Mouse (Mus musculus) limb, embryonic 14.5 days (tissue): ENCODE data around the gene Rfx2. TPM values are rescaled to one million over a fixed set of nuclear protein-coding genes. Genes with fewer than 3 reads are reported as not detected.

Experiments
- ATAC-seq: fragments of 200-750 bp; cut with Nextera tagmentation; 2 replicates; pipeline ENCODE4 v1.8.0; 2017; ENCODE audit warnings: low read depth, moderate number of reproducible peaks, moderate TSS enrichment; ENCODE audit not compliant: low FRiP score
- DNase-seq: peaks from one replicate; pipeline ENCODE4 v3.0.0-alpha.2; 2015; ENCODE audit warnings: low spot score
- H3K27ac ChIP-seq: fragments of 300-500 bp; sonication (generic); replicated peaks from 2 replicates; pipeline ENCODE4 v1.5.1; 2014; ENCODE audit warnings: low read depth, mild to moderate bottlenecking, low read length, moderate library complexity, mixed read lengths
- H3K27me3 ChIP-seq: fragments of 300-500 bp; sonication (generic); 2 replicates; pipeline ENCODE4 v1.6.1; 2014; ENCODE audit warnings: low read length, mixed read lengths; ENCODE audit not compliant: control insufficient read depth, insufficient read depth
- H3K36me3 ChIP-seq: fragments of 300-500 bp; sonication (generic); 2 replicates; pipeline ENCODE4 v1.6.1; 2014; ENCODE audit warnings: mild to moderate bottlenecking, low read length, moderate library complexity, mixed read lengths; ENCODE audit not compliant: control insufficient read depth, insufficient read depth
- H3K4me1 ChIP-seq: fragments of 300-500 bp; sonication (generic); 2 replicates; pipeline ENCODE4 v1.6.1; 2014; ENCODE audit warnings: antibody characterized with exemption, low read length, mixed read lengths; ENCODE audit not compliant: control insufficient read depth, insufficient read depth
- H3K4me2 ChIP-seq: fragments of 300-500 bp; sonication (generic); replicated peaks from 2 replicates; pipeline ENCODE4 v1.6.1; 2014; ENCODE audit warnings: low read depth, mild to moderate bottlenecking, low read length, moderate library complexity; ENCODE audit not compliant: severe bottlenecking
- H3K4me3 ChIP-seq: fragments of 300-500 bp; sonication (generic); replicated peaks from 2 replicates; pipeline ENCODE4 v1.5.1; 2014; ENCODE audit warnings: low read length
- H3K9ac ChIP-seq: fragments of 300-500 bp; sonication (generic); 2 replicates; pipeline ENCODE4 v1.6.1; 2014; ENCODE audit warnings: mild to moderate bottlenecking, low read depth, low read length, moderate library complexity; ENCODE audit not compliant: severe bottlenecking
- H3K9me3 ChIP-seq: fragments of 300-500 bp; sonication (generic); 2 replicates; pipeline ENCODE4 v1.6.1; 2016; ENCODE audit warnings: low read length; ENCODE audit not compliant: control insufficient read depth
- POLR2A ChIP-seq: fragments of 200-500 bp; IDR thresholded peaks from 2 replicates; pipeline ENCODE4 v1.8.0; 2012; ENCODE audit warnings: inconsistent platforms, mild to moderate bottlenecking, moderate library complexity, borderline replicate concordance; ENCODE audit not compliant: insufficient read depth, insufficient read length; ENCODE audit errors: extremely low read depth
- WGBS: fragments of 180-500 bp; shearing (Covaris S2); extraction: QIAGEN DNeasy Blood & Tissue Kit; methylation state at CpG from one replicate; pipeline ENCODE4 v1.1.7; 2014; 5-methylcytosine and 5-hydroxymethylcytosine counted together
- polyA plus RNA-seq, 2 experiments: library from polyadenylated mRNA; depleted of rRNA in 1 of 2; stranded (reverse) in 1 of 2; unstranded in 1 of 2; fragments of >200 nt; fragmentation: Nextera tagmentation in 1 of 2; extraction: Ambion mirVana in 1 of 2; gene quantifications; 2 replicates each; pipeline versions ENCODE4 v1.2.1 to v1.2.3; 2012 to 2014

The Rfx2 gene
- polyA plus RNA-seq, 2 experiments: 4.2 to 8.2 TPM

- Histone ChIP-seq H3K27ac (no peak overlapping the region), H3K27me3 (no peaks in the 10 kb centered on the region), H3K4me2 (no peak overlapping the region), H3K4me1 (no peaks in the 10 kb centered on the region), H3K4me3 (no peak overlapping the region), H3K36me3 (no peaks in the 10 kb centered on the region), H3K9ac (no peak overlapping the region), H3K9me3 (no peaks in the 10 kb centered on the region)
- ATAC-seq (no peak), DNase-seq (no peak)
- TF ChIP-seq POLR2A: no peak
- 71% methylated on average over 8 of the region's 8 CpGs for WGBS
Measured at GRCm38 (mm10) chr17:56802065-56802464, 28.7 kb downstream of the Rfx2 start.

DNA sequence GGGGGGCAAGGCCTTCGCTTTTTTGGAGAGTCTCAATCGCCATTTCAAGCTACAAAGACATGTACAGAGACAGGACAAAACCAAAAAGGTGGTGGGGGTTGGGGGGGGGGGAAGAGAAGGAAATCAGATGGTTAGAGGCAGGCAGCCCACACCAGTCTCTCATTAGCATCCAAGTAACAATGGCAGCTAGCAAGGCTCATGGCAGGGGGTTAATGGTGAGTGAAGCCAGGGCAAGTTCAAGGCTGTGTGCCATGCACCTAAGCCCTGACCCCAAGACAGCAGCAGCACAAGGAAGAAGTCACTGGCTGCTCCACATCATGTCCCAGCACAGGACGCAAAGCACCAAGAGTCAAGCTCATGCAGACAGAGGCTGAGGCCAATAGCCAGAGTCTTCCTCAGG lies 31.5 kb downstream of the Rfx2 start:
- no peak overlapping the region for H3K9ac ChIP-seq
- WGBS: 86% methylated on average over 3 of the region's 3 CpGs
- TF ChIP-seq POLR2A: no peak
- H3K9me3 ChIP-seq: no peaks in the 10 kb centered on the region
- no peaks in the 10 kb centered on the region for H3K36me3 ChIP-seq
- H3K27me3 ChIP-seq: no peaks in the 10 kb centered on the region
- no peaks in the 10 kb centered on the region for H3K4me1 ChIP-seq
- H3K4me2 ChIP-seq: no peak overlapping the region
- H3K27ac ChIP-seq: no peak overlapping the region
- no peak for DNase-seq
- no peak overlapping the region for H3K4me3 ChIP-seq
- no peak for ATAC-seq

DNA sequence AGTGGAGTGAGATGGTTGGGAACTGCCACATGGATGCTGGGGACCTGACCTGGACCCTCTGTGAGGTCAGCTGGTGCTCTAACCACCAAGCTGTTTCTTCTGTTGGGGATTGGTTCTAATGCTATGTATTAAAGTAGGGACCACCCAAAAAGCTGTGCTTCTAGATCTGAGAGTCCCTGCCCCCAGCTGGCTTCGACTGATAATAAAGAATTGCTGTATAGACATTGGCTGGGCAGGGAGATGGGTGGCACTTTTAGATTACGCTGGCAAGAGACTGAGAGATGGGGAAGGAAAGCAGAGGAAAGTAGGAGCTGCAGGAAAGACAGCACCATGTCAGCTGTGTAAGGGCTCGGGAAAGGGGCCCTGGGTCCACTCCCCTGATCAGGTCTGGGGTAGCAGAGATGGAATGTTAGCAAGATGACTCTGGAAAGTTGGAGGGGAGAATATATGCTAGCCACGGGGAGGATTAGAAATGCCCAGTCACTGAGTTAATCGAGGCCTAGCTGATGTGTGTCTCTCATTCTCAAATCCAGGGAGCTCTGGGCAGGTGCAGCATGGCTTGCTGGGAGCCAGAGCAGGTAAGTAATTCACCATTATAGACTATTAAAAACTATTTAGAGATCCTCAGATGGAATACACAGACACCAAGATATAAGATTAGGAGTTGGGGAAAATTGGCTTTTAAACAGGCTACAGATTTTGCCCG lies 37.0 kb downstream of the Rfx2 start:
- ATAC-seq: no peak
- Histone ChIP-seq H3K9me3 (no peaks in the 10 kb centered on the region), H3K27me3 (no peaks in the 10 kb centered on the region), H3K4me3 (no peak overlapping the region), H3K27ac (no peak overlapping the region), H3K36me3 (no peaks in the 10 kb centered on the region), H3K9ac (no peak overlapping the region), H3K4me1 (no peaks in the 10 kb centered on the region), H3K4me2 (no peak overlapping the region)
- DNase-seq: no peak
- 71% methylated on average over 6 of the region's 6 CpGs for WGBS
- no peak for TF ChIP-seq POLR2A

- WGBS: 71% methylated on average over 3 of the region's 3 CpGs
Measured at GRCm38 (mm10) chr17:56792588-56792987, 38.2 kb downstream of the Rfx2 start.

GRCm38 (mm10) chr17:56789286-56789685 lies 41.5 kb downstream of the Rfx2 start:
- H3K27me3 ChIP-seq: no peaks in the 10 kb centered on the region
- no peaks in the 10 kb centered on the region for H3K9me3 ChIP-seq
- H3K27ac ChIP-seq: no peak overlapping the region
- DNase-seq: no peak
- H3K4me1 ChIP-seq: no peaks in the 10 kb centered on the region
- WGBS: 80% methylated on average over 6 of the region's 6 CpGs
- H3K9ac ChIP-seq: no peak overlapping the region
- TF ChIP-seq POLR2A: no peak
- no peaks in the 10 kb centered on the region for H3K36me3 ChIP-seq
- no peak for ATAC-seq
- H3K4me3 ChIP-seq: no peak overlapping the region
- H3K4me2 ChIP-seq: no peak overlapping the region

More at GRCm38 (mm10) chr17:56792588-56792987, 38.2 kb downstream of the Rfx2 start:
- Histone ChIP-seq H3K9ac (no peak overlapping the region), H3K4me2 (no peak overlapping the region), H3K36me3 (no peaks in the 10 kb centered on the region), H3K4me3 (no peak overlapping the region), H3K27me3 (no peaks in the 10 kb centered on the region), H3K27ac (no peak overlapping the region), H3K9me3 (no peaks in the 10 kb centered on the region), H3K4me1 (no peaks in the 10 kb centered on the region)
- DNase-seq (no peak), ATAC-seq (no peak)
- no peak for TF ChIP-seq POLR2A
